ENCODE assay signal across 9 mouse cellular contexts in genomic region chr8:13455295-13455694, GRCm38 (mm10). TPM values are rescaled to one million over a fixed set of nuclear protein-coding genes. Genes with fewer than 3 reads are reported as not detected.
A peak's percentile ranks its signal among the peaks of the same experiment; 100 is the strongest.
DNase-seq lines count a peak whose midpoint lies in the region; ATAC-seq and TF ChIP-seq lines count a peak whose summit lies in the region.
"Had no signal": no experiment of that assay in that cellular context is flagged by ENCODE, and none has a peak within 500 bp of the region (broad histone marks: within the 10 kb centered on the region; RNA-seq: fewer than 3 reads in every experiment).

No protein-coding gene starts in this region.

- intact Hi-C loops in heart, adult 2 months (cut with DNase I): loop anchor here (1.0 kb wide), 2 partner anchors 93 to 298 kb away; no protein-coding TSS in a partner anchor

- no peaks in the 10 kb centered on the region for H3K4me1 ChIP-seq in heart, adult 2 months (ENCODE audit: control insufficient read depth, insufficient read depth, low read length)
- H3K4me1 ChIP-seq in heart, embryonic 12.5 days (replicated peaks): no peaks in the 10 kb centered on the region
- no peaks in the 10 kb centered on the region for H3K4me1 ChIP-seq in midbrain, embryonic 14.5 days (ENCODE audit: control insufficient read depth, insufficient read depth, low read length)

- peak; percentile 66 to 76 for DNase-seq in heart, adult 2 months
- peak; percentile 82 for DNase-seq in ES-CJ7 (ENCODE audit: low read depth, low spot score)
- peak; percentile 31 for DNase-seq in large intestine, adult 2 months (ENCODE audit: low read depth, low spot score)
- peak; percentile 79 for DNase-seq in midbrain, embryonic 14.5 days
- DNase-seq in thymus, postnatal 25 days: peak; percentile 47

- H3K79me2 ChIP-seq in heart, adult 2 months (replicated peaks; ENCODE audit: control insufficient read depth, insufficient read depth, low read length): no peaks in the 10 kb centered on the region

- no peaks in the 10 kb centered on the region for H3K27me3 ChIP-seq in heart, adult 2 months (ENCODE audit: control insufficient read depth, insufficient read depth, low read length)
- 0 out of 2 replicates have a peak, but pooled peaks cover 7% of the 10 kb centered on the region for H3K27me3 ChIP-seq in heart, embryonic 12.5 days (replicated peaks)
- H3K27me3 ChIP-seq in midbrain, embryonic 14.5 days (ENCODE audit: control insufficient read depth, insufficient read depth, low read length): no peaks in the 10 kb centered on the region
- H3K27me3 ChIP-seq: limb, embryonic 15.5 days had no signal

- 0 out of 2 replicates have a peak, but pooled peaks cover 6% of the 10 kb centered on the region for H3K9me3 ChIP-seq in heart, embryonic 12.5 days (replicated peaks)
- H3K9me3 ChIP-seq in midbrain, embryonic 14.5 days (ENCODE audit: control insufficient read depth, low read length): no peaks in the 10 kb centered on the region
- H3K9me3 ChIP-seq: limb, embryonic 15.5 days had no signal

- WGBS in heart, adult 2 months: 15% methylated on average over 2 of the region's 2 CpGs
- WGBS in heart, embryonic 12.5 days: 35% methylated on average over 2 of the region's 2 CpGs
- 14% methylated on average over 2 of the region's 2 CpGs for WGBS in large intestine, adult 2 months
- 39% methylated on average over 2 of the region's 2 CpGs for WGBS in midbrain, embryonic 14.5 days

- H3K4me3 ChIP-seq in heart, adult 2 months: no peak overlapping the region
- no peak overlapping the region for H3K4me3 ChIP-seq in heart, embryonic 12.5 days
- no peak overlapping the region for H3K4me3 ChIP-seq in midbrain, embryonic 14.5 days (replicated peaks; ENCODE audit: low read depth, low read length)
- H3K4me3 ChIP-seq: limb, embryonic 15.5 days had no signal

- H3K36me3 ChIP-seq in heart, adult 2 months (ENCODE audit: control insufficient read depth, insufficient read depth, low read length): no peaks in the 10 kb centered on the region
- H3K36me3 ChIP-seq in heart, embryonic 12.5 days: no peaks in the 10 kb centered on the region
- no peaks in the 10 kb centered on the region for H3K36me3 ChIP-seq in midbrain, embryonic 14.5 days (ENCODE audit: control insufficient read depth, insufficient read depth, low read length)
- H3K36me3 ChIP-seq: limb, embryonic 15.5 days had no signal

- H3K27ac ChIP-seq in heart, adult 2 months: no peak overlapping the region
- no peak overlapping the region for H3K27ac ChIP-seq in heart, embryonic 12.5 days (ENCODE audit: poor library complexity, severe bottlenecking)
- H3K27ac ChIP-seq in midbrain, embryonic 14.5 days (replicated peaks; ENCODE audit: low read depth, low read length): no peak overlapping the region
- H3K27ac ChIP-seq: limb, embryonic 15.5 days had no signal

- TF ChIP-seq EP300 in heart, adult 2 months (IDR thresholded peaks at IDR 0.05; ENCODE audit: insufficient read depth, low read depth, low read length): peak; percentile 75

- ATAC-seq in heart, embryonic 12.5 days (ENCODE audit: insufficient number of reproducible peaks, low FRiP score): no peak; the same call in 1 of the 2 replicates
- ATAC-seq in common myeloid progenitor, adult 5-6 weeks (replicated peaks; ENCODE audit: low read depth, poor library complexity, severe bottlenecking): peak; percentile 75
- ATAC-seq in hematopoietic stem cell, adult 5-6 weeks (replicated peaks in 1 of 2; ENCODE audit: insufficient read depth in 1 of 2, low FRiP score in 2 of 2, low TSS enrichment in 1 of 2, low read depth in 1 of 2, poor library complexity in 2 of 2, severe bottlenecking in 2 of 2): peak; percentile 60; a peak in 2 of 4 replicates
- ATAC-seq in midbrain, embryonic 14.5 days (ENCODE audit: low FRiP score, low TSS enrichment): peak; percentile 70; the same call in 1 of the 2 replicates

- peak; percentile 92 for TF ChIP-seq CTCF in heart, adult 2 months (IDR thresholded peaks at IDR 0.05)

- TF ChIP-seq POLR2A in heart, adult 2 months (IDR thresholded peaks at IDR 0.05; ENCODE audit: insufficient read depth, low read depth, low read length): no peak

- H3K4me2 ChIP-seq in heart, embryonic 12.5 days: no peak overlapping the region
- H3K4me2 ChIP-seq in midbrain, embryonic 14.5 days (ENCODE audit: low read length): no peak overlapping the region
- H3K4me2 ChIP-seq: limb, embryonic 15.5 days had no signal

- no peak overlapping the region for H3K9ac ChIP-seq in heart, adult 2 months (ENCODE audit: low read depth, low read length)
- H3K9ac ChIP-seq in heart, embryonic 12.5 days: no peak overlapping the region
- H3K9ac ChIP-seq in midbrain, embryonic 14.5 days (replicated peaks; ENCODE audit: low read length): no peak overlapping the region
- H3K9ac ChIP-seq: limb, embryonic 15.5 days had no signal

RNA-seq across cellular contexts. Expression of gene Tmem255b, which starts 20.3 kb away (rescaled TPM):
- total RNA-seq in heart, adult 2 months (2021): 1 to 10 TPM; 4.8 to 8.0 TPM
- polyA plus RNA-seq in heart, adult 2 months (2012; rRNA removed): 10.2 and 17.0 TPM in 2 replicates
- polyA plus RNA-seq in heart, embryonic 12.5 days (2016; fragmentation: Nextera tagmentation; extraction: Ambion mirVana): 0.38 and 0.53 TPM in 2 replicates
- not detected in 2 replicates for total RNA-seq in common myeloid progenitor, adult 5-6 weeks (2017)
- total RNA-seq in hematopoietic stem cell, adult 5-6 weeks (2017): not detected in 2 replicates
- 4.1 and 4.9 TPM in 2 replicates for polyA plus RNA-seq in large intestine, adult 2 months (2012; rRNA removed)
- polyA plus RNA-seq in midbrain, embryonic 14.5 days (2014; fragmentation: Nextera tagmentation; extraction: Ambion mirVana): 0.29 TPM in 1 of 2 replicates, not detected in the other

RNA-seq across cellular contexts. Expression of gene Gas6, which starts 39.0 kb away (rescaled TPM):
- 100 to 1,000 TPM; 114 to 129 TPM for total RNA-seq in heart, adult 2 months (2021)
- 133 and 153 TPM in 2 replicates for polyA plus RNA-seq in heart, adult 2 months (2012; rRNA removed)
- 57.1 and 60.7 TPM in 2 replicates for polyA plus RNA-seq in heart, embryonic 12.5 days (2016; fragmentation: Nextera tagmentation; extraction: Ambion mirVana)
- 0.32 and 0.39 TPM in 2 replicates for total RNA-seq in common myeloid progenitor, adult 5-6 weeks (2017)
- total RNA-seq in hematopoietic stem cell, adult 5-6 weeks (2017): 14.1 and 17.4 TPM in 2 replicates
- polyA plus RNA-seq in large intestine, adult 2 months (2012; rRNA removed): 57.5 and 77.3 TPM in 2 replicates
- polyA plus RNA-seq in midbrain, embryonic 14.5 days (2014; fragmentation: Nextera tagmentation; extraction: Ambion mirVana): 17.7 and 19.2 TPM in 2 replicates

RNA-seq across cellular contexts. Expression of gene Grk1, which starts 50.4 kb away (rescaled TPM):
- under 1 TPM; 0.05 TPM for total RNA-seq in heart, adult 2 months (2021)
- not detected in 2 replicates for polyA plus RNA-seq in heart, adult 2 months (2012; rRNA removed)
- not detected in 2 replicates for polyA plus RNA-seq in heart, embryonic 12.5 days (2016; fragmentation: Nextera tagmentation; extraction: Ambion mirVana)
- not detected in 2 replicates for total RNA-seq in common myeloid progenitor, adult 5-6 weeks (2017)
- not detected in 2 replicates for total RNA-seq in hematopoietic stem cell, adult 5-6 weeks (2017)
- polyA plus RNA-seq in large intestine, adult 2 months (2012; rRNA removed): not detected in 2 replicates
- polyA plus RNA-seq in midbrain, embryonic 14.5 days (2014; fragmentation: Nextera tagmentation; extraction: Ambion mirVana): not detected in 2 replicates
- polyA plus RNA-seq: limb, embryonic 15.5 days had no signal

RNA-seq across cellular contexts. Expression of gene Atp4b, which starts 58.7 kb away (rescaled TPM):
- total RNA-seq in heart, adult 2 months (2021): not detected
- 0.23 and 0.33 TPM in 2 replicates for polyA plus RNA-seq in heart, adult 2 months (2012; rRNA removed)
- polyA plus RNA-seq in heart, embryonic 12.5 days (2016; fragmentation: Nextera tagmentation; extraction: Ambion mirVana): 0.36 TPM in 1 of 2 replicates, not detected in the other
- total RNA-seq in common myeloid progenitor, adult 5-6 weeks (2017): not detected in 2 replicates
- total RNA-seq in hematopoietic stem cell, adult 5-6 weeks (2017): not detected in 2 replicates
- 0.23 and 0.52 TPM in 2 replicates for polyA plus RNA-seq in large intestine, adult 2 months (2012; rRNA removed)
- polyA plus RNA-seq in midbrain, embryonic 14.5 days (2014; fragmentation: Nextera tagmentation; extraction: Ambion mirVana): not detected in 2 replicates
- polyA plus RNA-seq: limb, embryonic 15.5 days had no signal

Comparison
In these comparisons a context has a peak if more than half of its experiments do, and no peak if none do; other contexts are left out.
1. DNase-seq: peak in every context shown above with its lines; median percentile 82 in ES-CJ7; 79 in midbrain, embryonic 14.5 days; 71 in heart, adult 2 months; 47 in thymus, postnatal 25 days; 31 in large intestine, adult 2 months.